Mouse (Mus musculus): ENCODE measurements around the gene Irgm2. TPM values are rescaled to one million over a fixed set of nuclear protein-coding genes. Genes with fewer than 3 reads are reported as not detected.
"Not testable (repeated sequence)": the region's sequence is repeated elsewhere in the genome, so short reads cannot be mapped to it uniquely, and the experiment has no call there.

Irgm2 gene
- total RNA-seq, 2 experiments from 2014 or later, result 7.9 to 13.9 TPM

DNA sequence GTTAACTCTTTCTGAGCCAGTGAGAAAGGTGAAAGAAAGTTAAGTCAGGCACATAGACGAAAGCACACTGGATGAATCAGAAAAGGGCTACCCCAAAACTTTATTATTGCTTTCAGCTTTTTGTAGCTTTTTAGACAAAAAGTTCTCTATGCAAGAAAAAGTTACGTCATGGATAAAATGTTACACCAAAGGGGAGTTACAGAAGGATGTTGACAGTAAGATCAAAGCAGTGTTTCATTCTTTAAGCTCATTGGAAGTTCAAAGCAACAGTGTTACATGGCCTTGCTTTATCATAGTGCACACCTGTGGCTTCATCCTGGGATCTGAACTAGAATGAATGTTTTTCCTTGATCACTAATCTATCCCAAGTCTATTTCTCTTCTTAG is 12.3 kb downstream of the Irgm2 start:
- DNase-seq (ENCODE audit: low spot score), result no peak

DNA sequence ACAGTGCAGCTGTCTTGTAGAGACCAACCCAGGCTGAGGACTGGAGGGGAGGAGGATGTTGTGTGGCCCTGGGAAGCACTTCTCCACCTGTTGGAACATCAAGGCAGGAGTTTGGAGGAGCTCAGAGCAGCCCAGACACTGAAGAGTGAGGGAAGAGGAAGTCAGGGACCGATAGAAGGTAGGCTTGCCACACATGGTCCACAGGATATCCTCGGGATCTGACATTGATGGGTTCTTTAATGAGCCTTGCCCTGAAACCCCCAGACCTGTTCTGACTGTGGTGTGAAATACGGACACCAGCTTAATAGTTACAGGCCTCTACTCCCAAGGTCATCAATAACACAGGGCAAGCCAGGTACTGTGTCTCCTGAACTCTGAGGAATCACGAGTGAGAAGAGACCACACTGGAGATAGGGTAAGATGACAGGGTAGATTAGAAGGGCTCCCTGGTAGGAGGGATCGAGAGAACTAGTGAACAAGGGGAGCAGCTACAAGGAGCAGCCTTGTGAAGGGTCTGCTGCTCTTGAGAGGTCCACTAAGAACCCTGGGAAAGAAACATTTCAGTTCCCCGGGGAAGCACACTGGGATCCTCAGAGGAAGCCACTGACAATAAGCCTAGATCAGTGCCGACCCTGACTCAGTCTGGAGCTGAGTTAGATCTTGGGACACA is 14.4 kb downstream of the Irgm2 start:
- DNase-seq (ENCODE audit: low spot score), result no peak

DNA sequence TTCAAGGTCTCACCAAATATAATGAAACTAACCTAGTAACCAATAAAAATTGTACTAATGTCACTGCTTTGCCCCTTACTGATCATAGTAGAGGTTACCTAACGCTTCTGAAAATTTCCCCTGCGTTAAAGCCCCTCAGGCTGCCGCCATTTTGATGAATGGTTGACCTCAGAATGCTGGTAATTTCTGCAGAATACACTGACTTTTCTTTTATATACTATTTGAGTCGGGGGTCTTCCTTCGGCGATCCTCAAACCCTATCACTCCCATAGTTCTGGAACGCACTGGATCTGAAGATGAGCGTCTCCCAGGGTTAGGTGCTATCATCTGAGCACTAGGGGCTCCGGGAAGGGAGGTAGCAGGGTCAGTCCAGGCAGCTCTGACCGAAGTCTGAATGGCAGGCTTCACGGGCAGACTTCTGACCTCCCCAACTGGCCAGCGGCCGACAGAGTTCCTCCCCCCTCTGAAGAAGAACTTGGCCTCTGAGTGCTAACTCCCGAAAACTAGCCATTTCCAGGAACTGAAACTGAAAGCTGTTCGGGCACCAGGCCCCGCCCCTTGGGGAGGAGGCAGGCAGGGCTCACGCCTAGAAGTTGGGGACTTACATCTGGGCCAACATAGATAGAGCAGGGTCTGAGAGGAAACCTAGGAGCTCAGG is 15.1 kb downstream of the Irgm2 start:
- DNase-seq (ENCODE audit: low spot score), result peak; percentile 90

DNA sequence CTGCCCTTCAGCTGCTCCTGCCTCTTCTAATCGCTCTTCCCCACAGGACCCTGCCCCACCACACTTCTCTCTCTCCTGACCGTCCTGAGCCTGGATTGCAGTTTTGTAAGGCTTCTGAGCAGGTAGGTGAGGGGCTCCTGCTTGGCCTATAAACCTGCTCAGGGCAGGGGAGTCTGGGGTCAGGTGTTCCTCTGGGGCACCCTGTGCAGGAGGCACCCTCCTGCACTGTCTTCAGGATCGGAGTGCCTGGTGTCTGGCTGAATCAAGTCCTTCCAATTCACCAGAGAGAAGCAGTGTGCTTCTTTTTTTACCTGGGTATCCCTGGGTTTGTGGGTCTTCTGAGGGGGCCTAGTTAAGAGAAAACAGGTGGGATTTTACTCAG is 15.6 kb downstream of the Irgm2 start:
- DNase-seq (ENCODE audit: low spot score), result not testable (repeated sequence)

DNA sequence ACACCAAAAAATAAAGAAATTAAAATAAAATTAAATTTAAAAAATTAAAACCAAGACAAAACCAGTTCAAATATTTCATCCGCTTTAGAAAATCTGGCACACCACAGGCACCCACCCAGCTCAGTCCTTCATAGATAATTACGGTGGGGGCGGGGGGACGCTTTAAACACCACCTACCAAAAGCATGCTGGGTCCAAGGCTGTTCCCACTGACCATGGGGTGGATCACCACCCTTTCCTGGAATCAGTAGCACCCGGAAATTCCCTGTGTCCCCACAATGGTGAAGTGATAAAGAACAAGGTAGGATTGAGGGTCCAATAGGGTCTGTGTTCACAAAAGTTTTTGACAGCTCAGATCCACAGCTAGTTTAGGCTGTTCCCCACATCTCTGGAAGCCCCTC is 16.4 kb downstream of the Irgm2 start:
- no peak for DNase-seq (ENCODE audit: low spot score)

DNA sequence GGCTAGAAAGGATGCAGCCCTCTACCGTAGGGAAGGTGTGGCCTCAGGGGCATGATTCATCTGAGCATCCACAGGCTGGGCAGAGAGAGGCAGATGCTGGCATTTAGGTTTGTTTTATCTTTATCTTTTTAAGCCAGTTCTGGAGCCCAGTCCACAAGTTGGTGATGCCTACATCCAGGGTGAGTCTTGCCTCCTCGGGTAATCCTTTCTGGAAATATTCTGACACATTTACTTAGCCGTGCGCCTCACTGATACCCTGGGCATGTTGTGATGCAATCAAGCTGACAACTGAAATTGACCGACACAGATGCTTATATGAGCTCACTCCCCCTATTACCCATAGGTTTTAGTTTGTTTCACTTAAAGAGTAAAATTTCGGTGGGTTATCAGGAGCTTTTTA is 17.4 kb downstream of the Irgm2 start:
- DNase-seq (ENCODE audit: low spot score), result no peak

DNA sequence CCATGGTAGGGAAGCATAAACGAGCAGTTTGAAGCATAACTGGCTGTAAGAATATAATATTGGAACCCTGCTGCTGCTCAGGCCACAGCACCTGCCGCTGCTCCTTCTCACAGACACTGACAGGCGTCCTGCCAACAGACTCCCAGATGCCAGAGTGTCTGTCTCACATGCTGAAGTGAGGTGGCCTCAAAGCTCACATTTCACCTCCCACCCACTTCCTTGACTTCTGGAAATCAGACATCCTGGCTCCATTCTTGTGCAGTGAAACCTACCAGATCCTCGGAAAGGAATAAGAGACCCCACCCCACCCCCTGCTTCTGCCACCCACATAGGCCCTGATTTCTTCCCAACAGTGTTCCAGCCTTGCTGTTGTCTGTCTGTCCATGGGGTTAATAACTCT is 24.3 kb downstream of the Irgm2 start:
- peak; percentile 74 for DNase-seq (ENCODE audit: low spot score)

DNA sequence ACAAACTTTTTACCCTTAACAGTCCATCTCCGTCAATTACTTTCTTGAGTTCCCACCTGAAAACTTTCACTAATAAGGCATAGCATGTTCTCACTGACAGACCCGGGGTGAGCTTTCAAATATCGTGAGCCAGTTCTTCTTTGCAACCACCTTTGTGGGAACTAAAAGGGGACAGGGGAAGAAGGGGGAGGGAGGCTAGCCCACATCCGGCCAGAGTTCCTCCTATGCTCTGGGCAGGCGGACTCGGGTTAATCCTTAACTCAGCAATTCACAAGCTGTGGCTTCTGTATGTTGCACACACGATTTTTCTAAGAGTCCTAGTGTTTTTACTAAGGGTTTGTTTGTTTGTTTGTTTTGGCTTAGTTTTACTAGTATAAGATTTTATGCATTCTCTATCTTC is 24.9 kb downstream of the Irgm2 start:
- DNase-seq (ENCODE audit: low spot score), result no peak

DNA sequence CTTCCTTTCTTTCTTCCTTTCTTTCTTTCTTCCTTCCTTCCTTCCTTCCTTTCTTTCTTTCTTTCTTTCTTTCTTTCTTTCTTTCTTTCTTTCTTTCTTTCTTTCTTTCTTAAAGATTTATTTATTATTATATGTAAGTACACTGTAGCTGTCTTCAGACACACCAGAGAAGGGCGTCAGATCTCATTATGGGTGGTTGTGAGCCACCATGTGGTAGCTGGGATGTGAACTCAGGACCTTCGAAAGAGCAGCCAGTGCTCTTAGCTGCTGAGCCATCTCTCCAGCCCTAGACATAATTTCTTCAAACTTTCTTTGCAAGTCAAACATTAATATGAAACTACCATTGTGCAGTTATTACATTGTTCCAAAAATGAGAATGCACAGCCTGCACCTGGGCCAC is 25.5 kb downstream of the Irgm2 start:
- DNase-seq (ENCODE audit: low spot score), result not testable (repeated sequence)

DNA sequence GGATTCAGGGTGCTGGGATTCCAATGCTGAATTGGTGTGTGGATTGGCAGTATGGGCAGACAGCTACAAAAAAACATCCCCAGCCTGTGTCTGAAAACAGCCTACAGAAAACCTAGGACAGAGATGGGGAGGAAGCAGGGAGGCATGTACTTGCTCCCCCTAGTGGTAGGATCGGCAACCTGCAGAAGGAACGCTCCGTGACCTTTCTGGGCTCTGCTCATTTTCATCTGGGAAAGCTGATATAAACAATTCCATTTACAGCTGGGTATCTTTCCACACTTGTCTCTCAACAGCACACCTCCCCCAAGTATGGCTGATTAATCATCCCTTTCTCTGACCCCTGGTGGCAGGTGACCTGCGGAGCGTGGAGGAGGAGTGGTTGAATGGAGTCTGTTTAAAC is 26.2 kb downstream of the Irgm2 start:
- peak; percentile 81 for DNase-seq (ENCODE audit: low spot score)

DNA sequence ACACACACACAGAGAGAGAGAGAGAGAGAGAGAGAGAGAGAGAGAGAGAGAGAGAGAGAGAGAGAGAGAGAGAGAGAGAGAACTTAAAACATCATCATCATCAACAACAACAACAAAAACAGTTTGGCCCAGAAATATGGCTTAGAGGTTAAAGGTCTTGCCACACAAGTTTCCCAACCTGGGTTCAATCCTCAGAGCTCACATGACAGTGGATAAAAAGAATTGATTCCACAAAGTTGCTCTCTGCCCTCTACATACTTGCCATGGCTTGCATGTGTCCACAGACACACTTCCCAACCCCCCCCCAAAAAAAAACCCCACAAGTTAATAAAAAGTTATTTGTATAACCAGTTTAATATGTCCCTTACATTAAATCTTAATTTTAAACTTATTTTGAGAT is 27.0 kb downstream of the Irgm2 start:
- DNase-seq (ENCODE audit: low spot score), result no peak

DNA sequence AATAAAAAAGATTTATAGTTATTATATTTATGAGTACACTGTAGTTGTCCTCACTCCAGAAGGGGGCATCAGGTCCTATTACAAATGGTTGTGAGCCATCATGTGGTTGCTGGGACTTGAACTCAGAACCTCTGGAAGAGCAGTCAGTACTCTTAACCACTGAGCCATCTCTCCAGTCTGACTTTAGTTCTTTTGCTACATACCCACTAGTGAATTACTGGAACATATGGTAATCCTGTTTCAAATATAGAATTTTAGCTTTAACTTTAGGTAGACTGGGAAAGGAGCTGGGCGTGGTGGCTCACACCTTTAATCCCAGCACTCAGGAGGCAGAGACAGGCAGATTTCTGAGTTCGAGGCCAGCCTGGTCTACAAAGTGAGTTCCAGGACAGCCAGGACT is 28.6 kb downstream of the Irgm2 start:
- DNase-seq (ENCODE audit: low spot score), result not testable (repeated sequence)

DNA sequence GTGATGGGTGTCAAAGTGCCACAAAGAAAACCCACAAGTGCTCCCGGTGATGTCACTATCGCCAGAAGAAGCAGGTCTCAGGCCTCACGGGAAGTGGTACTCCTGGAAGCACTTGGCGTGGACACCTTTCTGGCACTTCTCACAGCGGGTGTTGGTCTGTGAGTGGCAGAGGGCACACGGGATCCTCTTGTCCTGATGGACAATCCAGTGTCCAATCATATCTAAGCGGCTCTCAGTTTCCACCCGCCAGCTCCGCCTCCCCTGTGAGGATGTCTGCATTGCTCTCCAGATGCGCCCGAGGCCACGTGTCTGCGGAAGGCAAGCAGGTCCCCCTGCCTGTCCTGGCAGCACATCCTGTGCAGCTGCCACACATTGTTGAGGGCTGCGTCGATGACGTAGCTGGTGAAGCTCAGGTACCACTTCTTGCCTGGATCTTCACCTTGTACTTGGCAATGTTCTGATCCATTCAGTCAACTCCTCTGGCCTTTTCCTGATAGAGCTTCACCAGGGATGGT is 31.0 kb downstream of the Irgm2 start:
- no peak for DNase-seq (ENCODE audit: low spot score)

DNA sequence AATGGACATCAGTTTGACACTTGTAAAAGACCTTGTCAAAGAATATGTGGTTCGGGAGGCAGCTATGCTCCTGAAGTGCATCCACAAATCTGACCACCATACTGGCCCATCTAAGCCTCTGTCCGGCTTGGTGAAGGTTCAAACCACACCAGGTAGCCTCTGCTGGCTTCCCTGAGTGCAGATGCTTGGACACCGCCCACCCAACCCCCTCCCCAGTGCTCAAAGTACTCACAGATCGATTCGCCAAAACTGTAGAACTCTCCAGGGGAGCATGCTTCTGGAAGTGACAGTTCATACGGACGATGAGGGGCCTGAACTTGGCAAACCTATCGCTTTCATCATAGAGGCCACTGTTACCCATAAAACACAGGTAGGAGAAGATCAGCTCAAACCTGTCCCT is 31.7 kb downstream of the Irgm2 start:
- no peak for DNase-seq (ENCODE audit: low spot score)

DNA sequence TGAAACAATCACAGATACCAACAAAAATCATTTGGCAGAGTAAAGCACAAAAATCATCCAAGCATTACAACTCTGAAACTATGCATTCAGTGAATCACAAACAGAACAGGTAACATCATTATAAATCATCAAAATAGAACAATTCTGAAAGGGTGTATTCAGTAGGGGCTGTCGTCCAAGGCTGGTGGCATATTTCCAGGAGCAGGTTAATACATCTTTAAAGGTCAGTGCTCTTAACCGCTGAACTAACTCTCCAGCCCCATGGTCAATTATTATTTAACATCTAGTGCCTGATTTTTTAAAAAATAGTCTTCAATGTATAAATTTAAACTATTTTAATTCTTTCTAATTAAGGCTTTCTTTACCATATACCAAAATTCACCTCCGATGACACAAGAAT is 35.1 kb downstream of the Irgm2 start:
- not testable (repeated sequence) for DNase-seq (ENCODE audit: low spot score)

DNA sequence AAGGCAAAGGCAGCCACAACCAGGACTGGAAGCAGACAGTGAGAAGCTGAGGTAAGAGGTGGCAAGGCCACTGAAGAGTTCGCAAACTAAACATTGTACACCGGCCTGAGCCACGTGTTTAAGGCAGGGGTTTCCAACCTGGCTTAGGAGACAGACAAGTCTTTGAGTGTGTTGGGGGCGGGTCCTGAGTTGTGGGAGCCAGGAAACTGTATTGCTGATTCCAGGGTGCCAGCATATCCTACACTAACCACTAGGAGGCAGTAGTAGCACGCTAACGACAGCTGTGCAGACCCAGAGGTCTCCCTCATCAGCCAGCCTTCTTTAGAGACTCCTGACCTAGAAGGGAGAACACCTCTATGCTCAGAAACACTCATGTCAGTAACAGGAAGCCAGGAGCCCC is 35.7 kb downstream of the Irgm2 start:
- no peak for DNase-seq (ENCODE audit: low spot score)

DNA sequence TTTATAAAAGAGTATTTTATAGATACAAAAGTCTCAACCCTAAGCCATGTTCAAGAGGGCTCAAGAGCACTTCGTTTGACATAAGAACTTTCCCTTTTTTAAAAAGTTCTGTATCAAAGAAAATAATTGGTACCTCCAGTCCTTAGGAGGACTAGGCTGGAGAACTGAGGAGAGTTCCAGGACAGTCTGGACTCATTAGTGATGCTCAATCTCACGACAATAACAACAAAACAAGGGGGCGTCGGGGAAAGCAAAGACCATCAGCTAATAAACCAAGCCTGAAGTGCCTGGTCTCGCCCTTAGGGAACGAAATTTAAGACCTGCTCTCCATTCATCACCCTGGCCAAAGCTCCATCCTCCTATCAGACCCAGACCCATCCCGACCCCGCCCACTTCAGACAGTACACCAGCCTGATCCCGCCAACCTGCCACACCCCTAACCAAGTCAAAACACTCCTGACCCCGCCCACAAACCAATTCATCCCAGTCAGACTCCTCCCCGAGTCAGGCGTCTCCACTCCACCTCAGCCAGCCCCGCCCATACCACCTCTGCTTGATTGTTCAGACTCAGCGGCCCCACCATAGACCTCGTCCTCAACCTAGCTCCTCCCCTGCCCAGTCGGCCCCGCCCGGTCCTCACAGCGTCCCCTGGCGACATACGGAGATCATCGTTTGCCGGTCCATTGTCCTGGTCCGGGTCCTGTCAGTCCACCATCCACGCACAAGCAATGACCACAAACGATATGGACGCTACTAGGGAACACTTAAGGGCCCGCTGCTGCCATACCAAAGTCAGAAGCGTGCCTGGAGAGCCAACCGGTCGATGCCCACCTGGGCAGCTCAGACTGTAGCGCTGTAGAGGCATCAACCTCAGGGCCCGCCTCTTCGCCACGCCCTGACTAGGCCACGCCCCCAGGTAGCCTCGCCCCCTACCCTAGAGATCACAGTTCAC is 39.7 kb downstream of the Irgm2 start:
- DNase-seq (ENCODE audit: low spot score), result peak; percentile 34

DNA sequence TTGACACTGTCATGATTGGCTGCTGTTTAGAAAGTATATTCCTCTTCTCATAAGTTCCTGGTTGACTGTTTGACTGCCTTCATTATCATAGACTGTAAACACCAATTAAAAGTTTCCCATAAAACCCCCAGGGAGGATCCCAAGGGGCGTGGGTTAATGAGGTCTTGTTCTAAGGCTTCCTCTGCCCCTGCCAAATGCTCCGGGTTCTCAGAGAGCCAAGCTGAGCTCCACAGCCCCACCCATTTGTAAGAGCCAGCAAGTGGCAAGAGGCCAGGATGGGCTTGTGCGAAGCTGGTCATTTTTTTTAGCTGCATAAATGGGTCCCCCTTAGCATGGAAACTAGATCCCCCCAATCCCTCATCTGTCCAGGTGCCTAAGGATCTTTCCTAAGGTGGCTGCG is 47.9 kb downstream of the Irgm2 start:
- peak; percentile 60 for DNase-seq (ENCODE audit: low spot score)

DNA sequence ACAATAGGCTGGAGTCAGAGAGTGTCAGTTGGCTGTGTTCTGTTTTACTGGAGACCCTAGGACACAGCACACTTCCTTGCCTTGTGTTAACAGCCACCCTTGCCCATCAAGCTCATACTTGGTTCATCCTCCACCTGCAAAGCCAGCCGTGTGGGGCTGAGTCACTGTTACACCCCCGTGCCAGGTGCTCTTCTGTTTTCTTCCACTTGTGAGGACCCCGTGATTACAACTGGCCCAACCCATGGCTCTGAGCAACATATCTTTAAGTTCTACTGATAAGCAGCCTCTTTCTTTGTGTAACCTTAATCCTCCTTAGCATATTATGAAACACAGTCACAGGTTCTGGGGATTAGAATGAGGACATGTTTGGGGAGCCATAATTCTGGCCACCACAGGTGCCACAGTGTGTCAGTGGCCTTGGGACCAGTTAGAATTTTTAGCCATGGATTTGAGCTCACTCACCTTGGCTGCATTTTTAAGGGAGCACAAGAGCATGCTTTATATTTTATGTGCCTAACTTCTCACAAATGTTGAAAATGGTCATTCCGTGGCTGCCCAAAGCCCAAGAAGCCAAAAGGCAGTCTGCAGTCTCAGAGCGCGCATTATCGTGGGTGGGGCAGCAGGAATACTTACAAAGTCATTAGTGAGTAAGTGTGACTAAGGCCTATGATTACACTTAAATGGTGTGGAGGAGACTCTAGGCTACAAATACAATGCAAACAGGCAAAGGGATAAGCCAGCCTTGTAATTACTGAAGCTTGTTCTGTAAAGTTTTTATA is 50.0 kb downstream of the Irgm2 start:
- no peak for DNase-seq (ENCODE audit: low spot score)

DNA sequence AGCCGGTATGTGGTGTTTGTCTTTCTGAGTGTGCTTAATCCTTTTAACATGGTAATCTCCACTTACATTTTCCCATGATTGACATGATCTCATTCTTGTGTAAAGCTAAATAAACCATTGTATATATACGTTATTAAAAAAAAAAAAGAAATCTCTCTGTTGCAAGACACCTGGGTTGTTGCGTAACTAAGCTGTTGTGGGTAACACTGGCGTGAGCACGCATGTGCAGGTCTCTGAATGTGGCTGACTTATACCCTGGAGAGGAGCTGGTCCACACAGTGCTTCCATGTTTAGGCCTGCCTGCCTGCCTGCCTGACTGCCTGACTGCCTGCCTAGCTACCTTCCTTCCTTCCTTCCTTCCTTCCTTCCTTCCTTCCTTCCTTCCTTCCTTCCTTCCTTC is 51.1 kb downstream of the Irgm2 start:
- no peak for DNase-seq (ENCODE audit: low spot score)

DNA sequence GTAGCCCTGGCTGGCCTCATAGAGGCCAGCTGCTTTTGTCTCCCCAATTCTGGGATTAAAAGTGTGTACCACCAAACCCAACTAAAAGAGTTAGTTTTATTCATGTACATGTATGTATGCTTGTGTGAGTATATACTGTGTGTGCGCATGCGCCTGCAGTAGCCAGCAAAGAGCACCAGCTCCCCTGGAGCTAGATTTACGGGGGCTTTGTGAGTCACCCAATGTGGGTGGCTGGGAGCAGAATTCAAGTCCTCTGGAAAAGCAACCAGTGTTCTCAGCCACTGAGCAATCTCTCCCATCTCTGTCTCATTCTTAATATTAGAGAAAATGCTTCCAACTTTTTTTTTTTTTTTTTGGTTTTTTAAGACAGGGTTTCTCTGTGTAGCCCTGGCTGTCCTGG is 55.0 kb downstream of the Irgm2 start:
- no peak for DNase-seq (ENCODE audit: low spot score)

All from gastrocnemius, adult 18-20 months (tissue).